Mouse (Mus musculus) retina, adult 2 months (tissue): ENCODE results near the gene Reep1.

Experiments used
- DNase-seq: peaks from one replicate; pipeline ENCODE4 v3.0.0-alpha.2; 2012; ENCODE audit warnings: low read depth, low spot score

Reep1 gene

DNA sequence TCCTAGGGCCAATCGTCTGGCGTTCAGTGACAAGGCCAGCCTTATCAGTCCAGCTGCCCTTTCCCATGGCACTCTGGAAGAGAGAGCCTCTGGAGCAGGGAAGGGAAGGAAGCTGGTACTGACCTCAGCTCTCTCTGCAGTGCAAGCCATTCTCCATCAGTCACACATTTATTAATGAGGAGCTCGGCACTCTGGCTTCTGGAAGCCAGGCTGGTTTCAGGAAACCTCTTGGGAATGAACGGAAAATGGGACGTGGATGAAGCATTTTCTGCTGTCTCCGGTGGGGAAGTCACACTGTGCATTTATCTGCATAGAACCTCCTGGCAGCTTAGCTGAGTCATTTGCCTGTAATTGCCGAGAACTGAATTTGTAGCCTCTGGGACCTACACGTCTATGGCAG lies 29.8 kb downstream of the Reep1 start:
- no peak for DNase-seq

DNA sequence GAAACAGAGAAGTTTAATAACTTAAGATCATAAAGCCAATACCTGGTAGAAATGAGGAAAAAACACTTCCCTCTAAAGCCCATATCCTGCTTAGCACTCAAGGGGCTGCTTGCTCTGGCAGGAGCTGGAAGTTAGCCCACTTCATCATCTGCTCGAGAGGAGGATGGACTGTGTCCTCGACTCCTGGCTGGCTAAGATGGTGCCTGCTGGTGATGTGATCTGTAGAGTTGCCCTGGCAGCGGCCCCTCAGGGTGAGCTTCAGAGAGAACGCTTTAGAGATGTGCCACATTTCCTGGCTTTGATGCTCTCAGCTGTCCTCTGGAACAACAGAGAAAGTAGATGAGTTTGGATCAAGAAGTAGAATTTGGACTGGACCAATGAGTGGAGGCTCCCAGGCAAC lies 31.2 kb downstream of the Reep1 start:
- DNase-seq = no peak

DNA sequence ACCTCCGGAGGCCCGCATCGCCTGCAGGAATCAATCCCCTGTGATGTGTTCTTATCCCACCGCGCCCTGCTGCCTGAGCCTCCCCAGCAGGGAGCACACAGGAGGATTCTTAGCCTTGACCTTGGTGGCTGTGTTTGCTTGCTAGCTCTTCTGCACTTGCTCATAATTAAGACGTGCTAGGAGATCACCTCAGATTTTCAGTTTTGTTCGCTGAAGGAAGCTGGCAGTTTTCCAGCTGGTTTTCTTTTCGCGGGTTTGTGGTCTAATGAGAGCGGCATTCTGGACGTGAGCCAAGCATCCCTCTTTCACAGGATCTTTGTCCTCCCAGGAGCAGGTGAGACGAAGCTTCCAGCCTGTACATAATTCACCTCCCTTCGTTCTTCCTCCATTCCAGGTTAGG lies 33.6 kb downstream of the Reep1 start:
- no peak for DNase-seq

DNA sequence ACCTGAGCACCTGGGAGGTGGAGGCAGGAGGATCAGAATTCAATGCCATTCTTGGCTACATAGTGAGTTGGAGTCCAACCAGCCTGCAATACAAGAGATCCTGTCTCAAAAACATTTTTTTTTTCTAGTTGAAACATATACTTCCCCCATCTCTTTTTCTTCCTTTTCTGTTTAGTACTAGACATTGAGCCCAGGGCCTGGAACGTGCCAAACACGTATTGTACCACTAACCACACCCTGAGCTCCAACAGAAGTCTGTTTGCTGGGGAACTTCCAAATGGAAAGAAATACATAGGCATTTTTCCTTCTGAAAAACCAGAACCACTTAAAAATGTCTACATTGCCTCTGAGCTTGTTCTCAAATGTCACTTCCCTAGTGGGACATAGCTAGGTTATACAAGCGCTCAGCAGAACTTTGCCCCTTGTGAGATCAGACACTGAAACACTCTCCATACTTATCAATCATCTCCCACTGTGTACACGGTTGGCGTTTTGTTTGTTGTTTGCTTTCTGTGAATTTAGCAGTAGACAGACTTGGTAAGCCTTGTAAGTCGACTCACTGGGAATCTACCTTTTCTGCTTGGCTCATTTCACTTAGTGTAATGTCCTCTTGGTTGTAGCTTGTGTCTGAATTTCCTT lies 34.8 kb downstream of the Reep1 start:
- DNase-seq = no peak

DNA sequence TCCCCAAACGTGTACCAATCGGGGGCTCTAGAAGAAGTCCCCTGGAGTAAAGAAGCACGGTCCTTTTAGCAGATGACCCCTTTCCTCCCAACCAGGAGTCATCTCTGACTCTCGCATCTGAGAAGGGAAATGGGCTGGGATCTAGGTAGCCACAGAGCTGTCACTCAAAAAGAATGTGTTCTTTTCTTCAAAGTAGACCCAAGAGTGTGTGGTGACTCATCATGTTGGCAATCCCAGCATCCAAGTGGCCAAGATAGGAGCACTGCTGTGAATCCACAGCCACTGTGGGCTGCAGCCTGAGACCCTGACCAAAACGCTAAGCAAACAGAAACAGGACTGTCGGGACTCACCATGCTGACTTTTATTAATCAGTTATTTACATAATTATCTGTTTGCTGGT lies 37.6 kb downstream of the Reep1 start:
- no peak for DNase-seq

DNA sequence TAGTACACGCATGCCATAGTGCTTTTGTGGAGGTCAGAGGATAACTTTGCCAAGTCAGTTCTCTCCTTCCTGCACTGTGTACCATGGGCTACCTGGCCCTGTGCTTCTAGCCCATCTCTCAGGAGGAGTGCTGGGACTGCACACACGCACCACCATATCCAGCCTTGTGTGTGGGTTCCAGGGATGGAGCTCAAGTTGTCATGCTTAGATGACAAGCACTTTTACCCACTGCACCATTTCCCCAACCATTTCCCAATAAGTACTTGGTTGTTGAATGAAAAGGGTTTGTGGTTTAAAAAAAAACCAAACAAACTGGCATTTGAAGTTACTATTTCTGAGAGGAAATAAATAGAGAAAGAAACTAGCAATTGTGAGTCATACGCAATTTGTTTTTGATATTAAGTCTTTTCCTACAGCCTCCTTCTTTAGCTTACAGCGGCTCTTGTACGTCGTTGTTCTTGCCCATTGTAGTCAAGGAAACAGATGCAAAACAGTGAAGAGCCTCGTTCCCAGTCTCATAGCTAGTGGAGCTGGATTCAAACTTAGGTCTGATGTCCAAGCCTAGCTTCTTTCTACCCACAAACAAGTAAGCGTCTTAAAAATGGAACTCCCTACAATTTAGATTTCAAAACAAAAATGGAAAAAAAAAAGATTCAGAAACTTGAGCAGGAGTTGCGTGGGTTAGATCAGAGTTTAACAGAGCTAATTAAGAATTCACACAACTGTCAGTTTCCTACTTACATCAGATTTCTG lies 38.3 kb downstream of the Reep1 start:
- no peak for DNase-seq

DNA sequence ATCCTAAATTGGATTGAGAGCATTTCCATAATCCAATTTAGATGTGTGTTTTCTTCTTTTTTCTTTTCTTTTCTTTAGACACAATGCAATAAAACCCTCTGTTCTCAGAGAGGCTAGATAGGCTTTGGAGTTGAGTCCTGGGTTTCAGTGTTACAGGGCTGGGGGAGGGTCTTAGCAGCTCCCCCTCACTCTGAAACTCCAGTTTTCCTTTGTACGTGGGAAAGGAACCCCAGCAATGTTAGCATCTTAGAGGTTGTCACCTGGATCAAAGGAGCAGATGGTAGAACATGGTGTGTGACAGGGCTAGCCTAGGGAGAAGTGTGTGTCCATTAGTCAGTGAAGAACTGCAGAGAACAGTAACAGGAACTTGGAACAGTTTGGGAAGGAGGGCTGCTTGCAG lies 38.9 kb downstream of the Reep1 start:
- DNase-seq = no peak

DNA sequence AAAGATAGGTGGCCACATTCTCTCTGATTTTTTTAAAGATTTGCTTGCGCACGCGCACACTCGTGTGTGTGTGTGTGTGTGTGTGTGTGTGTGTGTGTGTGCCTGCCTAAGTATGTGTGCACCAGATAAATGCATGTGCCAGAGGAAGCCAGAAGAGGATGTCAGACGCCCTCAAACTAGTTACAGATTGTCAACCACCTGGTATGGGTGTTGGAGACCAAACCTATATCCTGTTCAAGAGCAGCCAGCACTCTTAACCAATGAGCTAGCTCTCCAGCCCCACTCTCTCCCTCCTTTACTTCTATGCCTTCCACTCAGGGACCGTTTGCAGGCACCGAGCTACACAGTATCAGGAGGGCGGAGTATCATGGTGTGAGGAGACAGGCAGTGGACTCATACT lies 39.5 kb downstream of the Reep1 start:
- no peak for DNase-seq

DNA sequence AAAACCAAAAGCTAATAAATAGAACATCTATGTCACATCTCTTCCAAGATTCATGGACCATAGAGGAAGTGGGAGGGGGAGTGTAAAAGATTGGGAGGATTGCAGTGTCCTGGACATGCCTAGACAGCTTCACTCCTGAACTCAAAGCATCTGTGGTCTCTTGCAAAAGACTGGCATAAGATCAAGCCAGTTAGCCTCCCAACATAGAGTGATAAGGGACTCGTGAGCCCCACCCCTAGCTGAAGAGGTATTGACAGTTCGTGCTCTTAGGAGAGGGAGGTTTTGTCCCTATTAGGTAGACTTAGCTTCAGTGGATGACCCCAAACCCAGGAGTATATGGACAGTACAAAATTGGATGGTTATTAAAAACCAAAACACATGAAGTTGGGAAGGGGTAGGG lies 44.2 kb downstream of the Reep1 start:
- DNase-seq = no peak

DNA sequence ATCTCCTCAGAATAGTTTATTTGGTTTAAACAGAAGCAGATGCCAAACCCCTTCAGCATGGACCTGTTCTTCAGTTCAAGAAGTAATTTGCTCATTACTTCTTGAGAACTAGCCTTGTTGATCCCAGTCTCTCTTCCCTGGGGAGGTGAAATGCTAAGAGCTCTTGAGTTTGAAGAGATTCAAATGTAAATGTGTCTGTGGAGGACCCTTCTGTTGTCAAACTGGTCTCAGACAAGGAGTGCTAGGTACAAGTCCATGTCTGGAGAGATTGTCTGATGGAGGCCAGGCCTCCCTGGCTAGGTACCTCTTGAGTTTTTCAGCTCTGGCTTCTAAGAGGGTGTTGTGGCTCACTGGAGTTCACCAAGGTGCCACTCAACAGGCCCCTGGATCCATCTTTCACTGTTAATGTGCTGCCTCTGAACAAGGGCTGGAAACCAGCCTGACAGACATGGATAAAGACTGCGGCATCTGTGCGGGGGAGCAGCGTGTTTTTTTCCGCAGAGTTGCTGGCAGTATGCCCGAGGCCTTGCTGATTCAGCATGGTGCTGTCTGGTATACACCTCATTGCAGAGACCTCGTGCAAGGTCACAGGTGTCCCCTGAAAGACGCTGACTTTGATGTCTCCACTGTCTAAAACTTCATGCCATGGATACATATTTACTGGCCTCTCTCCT lies 45.6 kb downstream of the Reep1 start:
- DNase-seq = no peak

DNA sequence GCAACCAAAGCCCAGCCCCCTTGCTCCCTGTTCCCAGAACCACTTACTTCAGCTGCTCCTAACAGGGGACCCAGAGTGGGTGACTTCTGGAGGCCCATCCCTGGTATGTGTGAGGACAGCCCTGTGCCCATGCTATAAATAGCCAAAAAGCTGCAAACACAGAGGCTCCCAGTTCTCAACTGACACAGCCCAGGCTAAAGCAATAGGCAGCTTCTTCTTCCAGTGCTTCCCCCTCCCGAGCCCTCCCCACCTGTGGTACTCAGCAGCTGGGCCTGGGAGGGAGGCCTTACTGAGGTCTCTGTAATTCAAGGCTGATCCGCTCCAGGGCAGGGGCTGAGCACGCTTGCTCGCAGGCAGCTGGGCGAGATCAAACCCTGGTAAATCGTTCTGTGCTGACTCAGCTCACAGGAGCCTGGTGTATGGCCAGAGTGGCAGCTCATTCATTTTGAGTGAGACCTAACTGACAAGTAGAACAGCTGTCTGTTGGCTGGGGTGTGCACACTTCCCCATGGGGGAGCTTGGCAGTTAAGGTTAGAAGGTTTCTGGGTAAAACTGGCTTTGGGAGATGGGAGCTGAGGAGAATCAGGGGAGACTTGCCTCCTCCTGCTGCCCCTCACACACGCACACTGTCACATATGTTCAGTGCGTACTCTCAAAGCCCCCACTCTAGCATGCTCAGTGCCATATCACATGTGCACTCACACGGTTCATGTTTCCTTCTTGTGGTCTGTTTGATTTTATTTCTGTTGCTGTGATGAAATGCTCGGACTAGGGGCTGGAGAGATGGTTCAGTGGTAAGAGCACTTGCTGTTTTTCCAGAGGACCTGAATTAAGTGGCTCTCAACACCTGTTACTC lies 49.9 kb downstream of the Reep1 start:
- no peak for DNase-seq

DNA sequence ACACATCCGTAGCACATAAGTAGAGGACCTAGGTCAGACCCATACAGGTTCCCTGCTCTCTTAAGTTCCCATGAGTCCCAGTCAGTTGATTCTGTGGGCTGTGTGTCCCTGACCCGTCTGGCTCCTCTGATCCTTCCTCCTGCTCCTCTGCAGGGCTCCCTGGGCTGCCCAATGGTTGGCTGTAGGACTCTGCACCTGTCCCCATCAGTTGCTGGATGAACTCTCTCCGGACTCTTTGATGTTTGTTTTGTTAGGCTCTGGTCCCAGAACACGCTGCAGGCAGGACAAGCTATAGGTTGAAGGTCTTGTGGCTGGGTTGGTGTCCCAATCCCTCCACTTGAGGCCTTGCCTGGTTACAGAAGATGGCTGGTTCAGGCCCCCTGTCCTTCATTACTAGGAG lies 51.4 kb downstream of the Reep1 start:
- no peak for DNase-seq

DNA sequence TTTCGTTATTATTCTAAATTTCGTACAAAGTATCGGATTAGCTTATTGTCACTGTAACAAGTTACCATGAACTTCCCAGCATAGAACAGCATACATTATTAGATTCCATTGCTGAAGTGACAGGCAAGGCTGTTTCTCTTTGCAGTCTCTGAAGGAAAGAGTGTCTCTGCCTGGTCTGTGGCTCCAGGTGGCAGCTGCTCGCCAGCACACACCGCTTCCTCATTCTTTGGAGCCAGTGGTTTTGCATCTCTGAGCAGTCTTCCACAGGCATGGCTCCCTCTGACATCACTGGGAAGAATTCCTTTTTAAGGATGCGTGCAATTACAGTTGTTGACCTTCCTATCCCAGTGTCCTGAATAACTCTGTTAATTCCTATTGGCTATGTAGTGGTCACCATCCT lies 52.7 kb downstream of the Reep1 start:
- no peak for DNase-seq

DNA sequence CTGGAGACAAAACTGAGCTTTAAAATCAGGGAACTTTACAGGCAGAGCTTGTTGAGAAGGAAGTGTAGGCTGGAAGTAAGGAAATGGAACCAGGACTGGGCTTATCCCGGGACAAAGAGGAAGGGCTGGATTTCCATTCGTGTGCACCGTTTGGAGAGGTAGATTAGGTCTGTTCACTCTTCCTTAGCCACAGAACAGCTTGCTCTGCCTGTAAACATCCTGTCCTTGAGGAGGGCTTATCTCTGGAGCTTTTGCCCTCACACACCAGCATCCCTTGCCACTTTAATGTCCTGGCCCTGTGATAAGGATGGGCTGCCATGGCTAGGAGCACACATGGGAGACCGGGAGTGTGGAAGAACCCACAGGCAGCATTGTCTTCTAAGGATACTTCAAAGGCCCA lies 60.4 kb downstream of the Reep1 start:
- DNase-seq = no peak

DNA sequence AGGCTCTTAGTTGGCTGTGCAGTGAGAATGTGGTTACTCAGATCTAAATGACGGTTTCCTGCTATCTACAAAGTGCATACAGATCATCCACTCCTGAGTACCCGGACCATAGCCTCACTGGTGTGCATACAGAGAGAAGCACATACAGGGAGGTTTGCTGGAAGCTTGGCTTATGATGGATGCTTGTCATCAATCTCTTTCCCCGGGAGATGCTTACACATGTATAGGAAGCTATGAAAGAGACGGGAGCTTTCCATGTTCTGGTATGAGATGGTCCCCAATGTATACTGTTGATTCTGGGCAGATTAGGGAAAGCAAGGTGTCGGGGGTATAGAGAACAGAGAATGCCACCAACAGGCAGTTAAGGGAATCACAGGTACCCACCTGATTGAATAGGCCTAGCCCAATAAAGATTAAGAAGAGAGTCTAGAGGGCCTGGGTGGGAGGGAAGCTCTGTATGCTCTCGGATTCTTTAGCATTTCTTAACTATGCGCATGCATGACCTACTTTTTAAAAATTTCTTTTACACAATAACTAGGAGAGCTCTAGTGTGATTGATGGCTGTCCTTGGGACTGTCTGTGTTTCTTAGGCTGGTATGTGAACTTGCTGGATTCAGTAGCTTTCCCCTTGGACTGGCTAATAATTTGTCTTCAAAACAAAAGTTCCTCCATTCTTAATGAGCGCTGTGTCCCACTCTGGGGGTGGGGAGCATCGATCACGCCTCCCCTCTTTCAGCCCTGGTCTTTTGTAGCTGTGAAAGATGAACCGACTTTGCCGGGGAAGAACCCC lies 62.7 kb downstream of the Reep1 start:
- no peak for DNase-seq

DNA sequence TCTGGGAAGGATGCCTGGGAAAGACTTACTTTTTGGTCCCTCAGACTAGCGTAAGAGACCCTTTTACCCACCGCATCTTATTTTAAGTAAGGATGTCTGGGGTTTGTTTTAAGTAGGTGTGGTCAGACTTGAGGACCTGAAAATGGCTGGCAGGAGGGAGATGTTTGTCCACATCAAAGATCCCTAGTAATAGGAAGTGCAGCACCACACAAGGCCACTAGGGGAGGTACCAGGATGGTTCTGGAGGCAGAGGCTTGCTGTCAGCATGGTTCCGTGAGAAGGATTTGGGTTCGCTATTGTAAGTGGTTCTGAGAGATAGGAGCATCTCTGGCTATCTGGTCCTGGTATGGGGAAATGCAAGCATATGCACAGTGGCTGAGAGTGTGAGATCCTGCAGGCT lies 63.5 kb downstream of the Reep1 start:
- DNase-seq = no peak

DNA sequence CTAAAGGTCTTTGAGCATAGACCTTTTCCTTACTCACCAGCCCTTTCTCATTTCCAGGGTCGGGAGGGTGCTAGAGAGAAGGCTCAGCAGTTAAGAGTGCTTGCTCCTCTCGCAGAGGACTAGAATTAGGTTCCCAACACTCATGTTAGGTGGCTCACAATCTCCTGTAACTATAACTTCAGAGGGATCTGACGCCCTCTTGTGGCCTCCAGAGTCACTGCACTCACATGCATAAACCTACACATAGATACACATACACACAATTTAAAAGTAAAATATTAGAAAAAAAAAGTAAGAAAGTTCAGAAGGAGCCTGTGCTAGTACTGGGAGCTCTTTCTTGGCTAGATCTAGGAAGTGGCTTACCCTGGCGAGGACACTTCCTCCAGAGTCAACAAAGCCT lies 63.9 kb downstream of the Reep1 start:
- DNase-seq = no peak

DNA sequence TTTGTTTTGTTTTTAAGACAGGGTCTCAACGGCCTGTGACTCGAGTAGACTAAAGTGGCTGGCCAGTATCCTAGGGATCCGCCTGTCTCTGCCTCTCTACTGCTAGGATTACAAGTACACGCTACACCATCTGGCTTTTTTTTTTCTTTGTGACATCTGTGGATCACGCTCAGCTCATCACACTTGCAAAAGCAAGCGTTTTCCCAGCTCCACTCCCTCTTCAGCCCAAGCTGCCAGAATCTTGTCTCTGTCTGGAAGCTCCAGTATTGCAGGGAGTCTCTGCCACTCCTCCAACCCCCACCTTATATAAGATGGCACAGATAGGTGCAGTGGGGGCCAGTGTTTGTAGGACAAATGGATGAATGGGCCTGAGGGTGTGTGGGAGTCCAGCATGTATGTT lies 64.8 kb downstream of the Reep1 start:
- no peak for DNase-seq

DNA sequence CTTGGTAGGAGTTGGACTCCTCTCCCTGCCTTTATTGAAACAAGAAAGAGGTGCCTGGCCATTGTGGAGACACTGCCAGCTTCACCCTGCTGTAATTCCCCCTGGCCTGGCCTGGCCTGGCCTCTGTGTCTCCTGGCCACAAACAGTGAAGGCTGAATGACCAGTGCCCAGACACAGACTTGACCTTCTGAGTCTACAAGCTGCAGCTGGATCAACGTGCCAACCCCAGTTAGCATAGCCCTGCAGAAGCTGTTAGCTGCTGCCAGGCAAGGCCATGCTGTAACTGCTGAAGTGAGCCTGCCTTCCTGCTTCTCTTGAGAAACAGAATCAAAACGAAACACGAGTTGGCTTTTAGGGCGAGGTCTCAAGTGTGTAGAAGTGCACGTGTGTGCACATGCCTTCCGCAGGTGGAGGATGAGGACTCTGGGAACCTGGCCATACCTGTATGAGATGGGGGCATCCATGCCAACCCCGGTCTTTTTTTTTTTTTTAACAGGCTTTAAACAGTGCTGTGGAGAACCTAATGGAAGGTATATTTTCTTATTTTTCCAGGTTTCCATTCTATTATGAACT lies 65.4 kb downstream of the Reep1 start:
- DNase-seq = no peak

DNA sequence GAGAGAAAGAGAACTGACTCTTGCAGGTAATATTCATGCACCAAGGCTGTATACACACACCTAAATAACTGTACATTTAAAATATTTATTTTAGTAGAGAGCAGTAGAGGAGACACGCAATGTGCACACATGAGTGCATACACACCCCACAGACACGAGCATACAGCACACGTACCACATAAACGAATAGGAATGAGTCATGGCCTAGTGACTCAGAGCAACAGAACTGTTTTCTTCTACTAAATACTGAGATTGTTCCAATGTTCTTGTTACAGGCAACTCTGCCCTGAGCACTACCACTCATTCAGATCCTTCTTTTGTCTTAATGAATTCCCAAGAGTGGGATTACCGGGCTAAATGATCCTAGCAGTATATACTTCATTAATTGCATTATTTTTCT lies 70.7 kb downstream of the Reep1 start:
- no peak for DNase-seq

DNA sequence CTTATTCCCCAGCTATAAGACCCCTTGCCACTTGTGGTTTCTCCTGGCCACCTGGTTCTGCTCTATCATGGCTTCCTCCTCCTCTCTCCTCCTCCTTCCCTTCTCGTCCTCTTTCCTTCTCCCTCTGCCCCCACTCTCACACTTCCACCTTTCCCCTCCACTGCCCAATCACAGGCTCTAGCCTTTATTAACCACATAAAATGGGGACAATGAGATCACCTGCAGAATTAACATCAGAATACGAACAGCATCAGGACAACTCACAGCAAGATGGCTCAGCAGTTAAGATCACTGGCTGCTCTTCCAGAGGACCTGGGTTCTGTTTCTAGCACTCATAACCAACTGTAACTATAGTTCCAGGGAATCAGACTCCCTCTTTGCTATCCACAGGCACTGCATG lies 72.5 kb downstream of the Reep1 start:
- DNase-seq = no peak
